Mouse (Mus musculus): ENCODE measurements around the gene Wnt10a.
"Not testable (repeated sequence)": the region's sequence is repeated elsewhere in the genome, so short reads cannot be mapped to it uniquely, and the experiment has no call there.

Gene Wnt10a

DNA sequence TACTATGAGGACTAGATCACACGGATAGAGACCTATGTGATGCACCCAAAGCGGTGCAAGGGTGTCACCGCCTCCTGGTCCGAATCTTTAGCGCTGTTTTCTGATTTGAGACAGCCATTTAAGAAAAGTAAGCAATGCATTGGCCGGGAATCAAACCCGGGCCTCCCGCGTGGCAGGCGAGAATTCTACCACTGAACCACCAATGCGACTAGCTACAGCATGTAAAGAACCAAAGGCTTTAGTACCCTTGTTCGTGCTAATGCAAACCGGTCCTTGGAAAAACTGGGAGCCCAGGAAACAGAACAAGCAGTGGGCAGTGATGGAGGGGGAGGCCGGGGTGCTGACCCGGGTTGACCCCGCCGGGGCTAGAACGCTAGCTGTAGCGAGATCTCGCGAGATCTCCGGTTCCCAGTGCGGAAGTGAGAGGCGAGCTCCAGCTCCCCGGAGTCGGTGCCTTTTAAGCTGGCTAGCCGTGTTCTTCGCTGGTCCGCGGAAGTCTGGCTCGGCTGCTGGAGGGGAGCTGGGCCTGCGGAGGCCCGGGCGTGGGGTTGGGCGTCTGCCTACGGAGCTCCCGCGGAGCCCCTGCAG lies 25.4 kb downstream of the Wnt10a start:
- DNase-seq, result peak; percentile 90 to 93

- DNase-seq, result no peak
These were observed 25.9 kb downstream of the Wnt10a start for GRCm38 (mm10) chr1:74817219-74817618.

DNA sequence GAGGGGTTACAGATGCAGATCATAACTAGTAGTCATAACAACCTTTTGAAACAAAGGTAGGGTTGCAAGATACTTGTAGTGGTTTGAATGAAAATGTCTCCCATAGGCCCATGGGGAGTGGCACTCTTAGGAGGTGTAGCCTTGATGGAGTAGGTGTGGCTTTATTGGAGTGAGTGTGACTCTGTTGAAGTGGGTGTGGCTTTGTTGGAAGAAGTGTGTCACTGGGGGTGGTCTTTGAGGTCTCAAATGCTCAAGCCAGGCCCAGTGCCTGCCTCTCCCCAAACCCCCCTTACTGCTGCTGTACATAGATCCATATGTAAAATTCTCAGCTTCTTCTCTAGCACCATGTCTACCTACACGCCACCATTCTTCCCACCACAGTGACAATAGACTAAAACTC lies 27.2 kb downstream of the Wnt10a start:
- DNase-seq, result no peak

DNA sequence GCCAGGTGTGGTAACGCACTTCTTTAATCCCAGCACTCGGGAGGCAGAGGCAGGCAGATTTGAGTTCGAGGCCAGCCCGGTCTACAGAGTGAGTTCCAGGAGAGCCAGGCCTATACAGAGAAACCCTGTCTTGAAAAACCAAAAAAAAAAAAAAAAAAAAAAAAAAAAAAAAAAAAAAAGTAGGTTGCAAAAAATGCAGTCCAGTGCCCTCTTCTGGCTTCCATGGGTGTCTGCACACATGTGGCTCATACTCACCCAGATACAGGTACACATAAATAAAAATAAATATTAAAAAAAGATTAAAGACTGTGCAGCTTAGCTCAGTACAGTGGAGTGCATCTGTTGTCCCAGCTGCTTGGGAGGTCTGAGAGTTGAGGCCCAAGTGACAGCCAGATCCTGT lies 32.3 kb downstream of the Wnt10a start:
- not testable (repeated sequence) for DNase-seq

DNA sequence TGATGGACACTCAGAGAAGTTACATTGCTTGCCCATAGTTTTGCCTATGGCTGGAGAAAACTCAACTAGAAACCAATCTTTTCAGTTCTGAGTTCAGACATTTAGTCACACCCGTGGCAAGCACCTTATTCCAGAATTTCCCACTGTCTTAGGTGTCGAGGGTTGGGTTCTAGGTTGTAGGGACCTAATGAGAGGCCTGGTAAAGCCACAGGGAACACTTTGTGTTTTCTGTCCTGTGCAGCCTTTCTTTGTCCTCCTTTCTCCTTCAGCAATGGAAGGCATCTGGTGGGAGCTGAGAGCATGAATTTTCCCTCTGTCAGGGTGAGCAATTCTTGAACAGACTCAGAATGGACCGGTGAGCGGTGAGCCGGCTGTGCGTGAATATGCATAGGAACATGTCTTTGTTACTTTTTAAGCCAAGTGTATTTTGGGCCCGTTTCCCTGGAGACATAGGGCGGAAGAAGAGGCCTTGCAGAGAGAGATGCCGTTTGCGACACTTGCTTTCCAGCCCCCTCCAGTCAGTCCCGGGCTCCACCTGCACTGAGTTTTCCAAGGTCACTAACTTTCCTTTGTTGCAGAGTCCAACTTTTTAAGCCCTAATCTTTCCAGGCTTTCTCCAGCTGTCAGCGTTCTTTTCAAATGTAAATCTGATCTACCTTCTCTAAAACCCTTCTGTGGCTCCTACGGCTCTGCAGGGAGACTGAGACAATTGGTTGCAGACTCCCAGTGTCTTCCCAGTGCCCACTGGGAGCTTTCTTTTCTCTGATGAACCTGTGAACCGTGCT lies 33.4 kb downstream of the Wnt10a start:
- DNase-seq, result no peak

GRCm38 (mm10) chr1:74830061-74830460 lies 38.7 kb downstream of the Wnt10a start:
- no peak for DNase-seq

- DNase-seq, result no peak
These were observed 41.9 kb downstream of the Wnt10a start for GRCm38 (mm10) chr1:74833255-74833654.

GRCm38 (mm10) chr1:74843090-74843489 lies 51.8 kb downstream of the Wnt10a start:
- no peak for DNase-seq

DNA sequence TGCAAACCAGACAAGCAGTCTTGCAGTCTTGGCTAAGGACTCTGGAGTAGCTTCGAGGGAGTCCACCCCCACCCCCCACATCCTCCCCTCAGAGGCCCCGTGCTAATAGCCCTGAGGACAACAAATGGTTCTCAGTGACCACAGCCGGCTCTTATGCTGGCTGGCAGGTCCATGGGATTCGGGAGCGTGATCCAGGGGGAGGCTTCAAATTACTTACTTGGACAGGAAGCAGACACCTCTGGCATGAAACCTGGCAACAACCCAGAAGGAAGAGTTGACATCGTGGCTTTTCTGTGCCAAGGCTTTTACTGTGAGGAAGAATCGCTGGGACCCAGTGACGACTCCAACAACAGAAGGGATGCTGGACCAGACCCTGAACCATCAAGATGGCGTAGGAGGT lies 55.0 kb downstream of the Wnt10a start:
- DNase-seq, result no peak

DNA sequence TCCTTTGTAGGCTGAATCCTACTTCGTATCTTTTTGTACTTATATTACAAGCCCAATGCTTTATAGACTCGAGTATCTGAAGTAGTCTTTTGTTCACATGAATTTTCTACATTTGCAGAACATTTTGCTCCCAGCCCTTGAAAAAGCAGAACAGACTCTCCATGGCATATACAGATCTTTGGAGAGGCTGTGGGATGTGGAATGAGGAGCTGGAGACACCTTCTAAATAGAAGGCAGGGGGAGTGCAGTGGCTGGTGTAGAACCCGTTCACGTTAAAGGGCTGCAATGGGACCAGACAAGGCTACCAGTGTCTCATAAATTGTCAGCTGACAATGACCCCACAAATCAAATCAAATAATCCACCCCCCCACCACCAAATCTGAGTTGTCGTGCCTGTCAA lies 57.6 kb downstream of the Wnt10a start:
- no peak for DNase-seq

GRCm38 (mm10) chr1:74850251-74850650 lies 58.9 kb downstream of the Wnt10a start:
- no peak for DNase-seq

GRCm38 (mm10) chr1:74851001-74851775 lies 59.9 kb downstream of the Wnt10a start:
- no peak for DNase-seq

Data from cerebellum, adult 18-20 months (tissue).